In the genomic region with DNA sequence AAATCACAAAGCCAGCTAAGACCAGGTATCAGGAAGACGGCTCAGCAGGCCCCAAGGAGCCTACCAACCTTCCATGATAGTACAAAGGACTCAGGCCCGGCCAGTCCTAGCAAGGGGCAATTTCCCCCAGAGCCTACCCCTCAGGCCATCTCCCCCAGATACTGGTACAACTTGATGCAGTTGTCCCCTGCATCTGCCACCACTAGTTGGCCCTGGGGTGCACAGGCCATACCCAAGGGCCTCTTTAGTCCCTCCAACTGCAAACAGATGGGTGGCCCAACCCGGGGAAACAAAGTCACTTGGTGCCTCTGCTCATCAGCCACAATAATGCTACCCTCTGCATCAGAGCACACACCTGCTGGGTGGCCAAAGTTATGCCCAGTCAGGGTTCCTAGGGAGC, we compare ENCODE assay signal across 19 mouse cellular contexts. TPM values are rescaled to one million over a fixed set of nuclear protein-coding genes. Genes with fewer than 3 reads are reported as not detected.
DNase-seq lines count a peak whose midpoint lies in the region; ATAC-seq and TF ChIP-seq lines count a peak whose summit lies in the region.
"Had no signal": no experiment of that assay in that cellular context is flagged by ENCODE, and none has a peak within 500 bp of the region (broad histone marks: within the 10 kb centered on the region; RNA-seq: fewer than 3 reads in every experiment).

No protein-coding gene starts in this region.

- TF ChIP-seq POLR2A in MEL (IDR thresholded peaks at IDR 0.05; ENCODE audit: control insufficient read depth in 1 of 2, insufficient read depth in 1 of 2, low read depth in 1 of 2, low read length in 2 of 2, poor library complexity in 1 of 2), result no peak
- TF ChIP-seq POLR2A in thymus, adult 2 months (IDR thresholded peaks at IDR 0.05; ENCODE audit: control insufficient read depth, extremely low read depth, insufficient read depth, low read length, poor library complexity), result no peak

- TF ChIP-seq CTCF in G1E (IDR thresholded peaks at IDR 0.05; ENCODE audit: low read depth, low read length), result no peak
- peak in 2 of 3 experiments; percentile 7 to 17; a peak in 2 of 6 replicates for TF ChIP-seq CTCF in MEL (IDR thresholded peaks at IDR 0.05 in 2 of 3, conservative IDR thresholded peaks at IDR 0.05 in 1 of 3; ENCODE audit: control insufficient read depth in 1 of 3, insufficient read depth in 1 of 3, low read depth in 2 of 3, low read length in 3 of 3, poor library complexity in 1 of 3, severe bottlenecking in 1 of 3)
- no peak for TF ChIP-seq CTCF in thymus, adult 2 months (IDR thresholded peaks at IDR 0.05; ENCODE audit: borderline replicate concordance, control insufficient read depth, extremely low read depth, insufficient read depth, low read length, poor library complexity)

- no peak overlapping the region for H3K9ac ChIP-seq in kidney, embryonic 15.5 days
- H3K9ac ChIP-seq in kidney, embryonic 16.5 days (replicated peaks; ENCODE audit: low read length), result no peak overlapping the region
- peak overlapping the region; percentile 56 for H3K9ac ChIP-seq in MEL (ENCODE audit: control insufficient read depth, low read depth, low read length, poor library complexity, severe bottlenecking)
- H3K9ac ChIP-seq in liver, embryonic 12.5 days, result peak overlapping the region; percentile 99
- H3K9ac ChIP-seq: hindbrain, embryonic 13.5 days had no signal

- H3K9me3 ChIP-seq in kidney, embryonic 15.5 days (replicated peaks), result no peaks in the 10 kb centered on the region
- no peaks in the 10 kb centered on the region for H3K9me3 ChIP-seq in kidney, embryonic 16.5 days (ENCODE audit: low read length)
- H3K9me3 ChIP-seq in G1E (replicated peaks) (no peaks in the 10 kb centered on the region), MEL (replicated peaks; ENCODE audit: insufficient read depth, low read length) (no peaks in the 10 kb centered on the region)
- H3K9me3 ChIP-seq in liver, embryonic 12.5 days (replicated peaks), result no peaks in the 10 kb centered on the region
- H3K9me3 ChIP-seq: hindbrain, embryonic 13.5 days had no signal

- H3K79me2 ChIP-seq in MEL (ENCODE audit: control insufficient read depth, insufficient read depth, low read length, poor library complexity), result peaks cover 27% of the 10 kb centered on the region

- H3K4me2 ChIP-seq in kidney, embryonic 15.5 days, result no peak overlapping the region
- H3K4me2 ChIP-seq in kidney, embryonic 16.5 days (replicated peaks; ENCODE audit: low read depth, low read length), result no peak overlapping the region
- peak overlapping the region; percentile 81 for H3K4me2 ChIP-seq in liver, embryonic 12.5 days
- H3K4me2 ChIP-seq: hindbrain, embryonic 13.5 days had no signal

- TF ChIP-seq EP300 in MEL (IDR thresholded peaks at IDR 0.05; ENCODE audit: low read depth in 1 of 2, low read length in 2 of 2), result no peak

- H3K27me3 ChIP-seq in kidney, embryonic 15.5 days, result no peaks in the 10 kb centered on the region
- no peaks in the 10 kb centered on the region for H3K27me3 ChIP-seq in kidney, embryonic 16.5 days (ENCODE audit: insufficient read depth, low read length)
- H3K27me3 ChIP-seq in G1E (ENCODE audit: insufficient read depth, low read length) (no peaks in the 10 kb centered on the region), MEL (ENCODE audit: control insufficient read depth in 1 of 2, insufficient read depth in 2 of 2, low read length in 2 of 2) (no peaks in the 10 kb centered on the region)
- no peaks in the 10 kb centered on the region for H3K27me3 ChIP-seq in liver, embryonic 12.5 days (replicated peaks)
- H3K27me3 ChIP-seq in thymus, adult 2 months (ENCODE audit: control insufficient read depth, insufficient read depth, low read length), result no peaks in the 10 kb centered on the region

- no peak for DNase-seq in G1E (ENCODE audit: low spot score)
- no peak for DNase-seq in MEL (ENCODE audit: low read depth, low spot score)
- no peak for DNase-seq in ovary, postnatal 10 days (ENCODE audit: low spot score)
- no peak for DNase-seq in gastrocnemius, adult 8-10 months (ENCODE audit: low spot score in 2 of 2)
- DNase-seq in thymus, adult 2 months, result no peak
- DNase-seq: adrenal gland, adult 2 months; cerebellum, adult 11 months; gastrocnemius, postnatal 25 days; spleen, adult 18-20 months had no signal

- H3K4me1 ChIP-seq in kidney, embryonic 15.5 days, result peaks cover 41% of the 10 kb centered on the region
- H3K4me1 ChIP-seq in kidney, embryonic 16.5 days (ENCODE audit: insufficient read depth, low read length), result peaks cover 15% of the 10 kb centered on the region
- H3K4me1 ChIP-seq in G1E (ENCODE audit: insufficient read depth, low read depth, low read length) (peaks cover 83% of the 10 kb centered on the region), MEL (ENCODE audit: control insufficient read depth in 1 of 2, insufficient read depth in 2 of 2, low read length in 2 of 2) (peaks cover 10 to 30% of the 10 kb centered on the region in 2 experiments)
- peaks cover 80% of the 10 kb centered on the region for H3K4me1 ChIP-seq in liver, embryonic 12.5 days
- H3K4me1 ChIP-seq in thymus, adult 2 months (replicated peaks; ENCODE audit: control insufficient read depth, insufficient read depth, low read length), result peaks cover 7% of the 10 kb centered on the region

- peaks cover 10% of the 10 kb centered on the region; the same call in 1 of the 2 replicates for H3K36me3 ChIP-seq in kidney, embryonic 15.5 days
- H3K36me3 ChIP-seq in kidney, embryonic 16.5 days (ENCODE audit: insufficient read depth, low read length), result no peaks in the 10 kb centered on the region
- H3K36me3 ChIP-seq in G1E (replicated peaks) (peaks cover 24% of the 10 kb centered on the region), MEL (ENCODE audit: control insufficient read depth in 1 of 2, insufficient read depth in 2 of 2, low read length in 2 of 2) (peaks cover 0 to 17% of the 10 kb centered on the region in 2 experiments; a peak in 3 of 4 replicates)
- H3K36me3 ChIP-seq in liver, embryonic 12.5 days, result peaks cover 29% of the 10 kb centered on the region
- no peaks in the 10 kb centered on the region for H3K36me3 ChIP-seq in thymus, adult 2 months (ENCODE audit: control insufficient read depth, insufficient read depth, low read length)

- H3K4me3 ChIP-seq in kidney, embryonic 15.5 days (replicated peaks), result no peak overlapping the region
- no peak overlapping the region for H3K4me3 ChIP-seq in kidney, embryonic 16.5 days (ENCODE audit: low read length)
- H3K4me3 ChIP-seq in G1E (ENCODE audit: low read depth, low read length), result peak overlapping the region; percentile 90; the same call in 1 of the 2 replicates
- H3K4me3 ChIP-seq in MEL (ENCODE audit: control insufficient read depth in 1 of 2, insufficient read depth in 1 of 2, low read depth in 2 of 2, low read length in 2 of 2), result peak overlapping the region; percentile 0 to 78; a peak in 3 of 4 replicates
- peak overlapping the region; percentile 93 for H3K4me3 ChIP-seq in liver, embryonic 12.5 days
- H3K4me3 ChIP-seq in thymus, adult 2 months (ENCODE audit: control insufficient read depth, insufficient read depth, low read length), result no peak overlapping the region
- H3K4me3 ChIP-seq: hindbrain, embryonic 13.5 days had no signal

- H3K27ac ChIP-seq in kidney, embryonic 15.5 days, result peak overlapping the region; percentile 18; the same call in 1 of the 2 replicates
- no peak overlapping the region for H3K27ac ChIP-seq in kidney, embryonic 16.5 days (ENCODE audit: low read length)
- peak overlapping the region; percentile 95 for H3K27ac ChIP-seq in MEL (ENCODE audit: control insufficient read depth, low read depth, low read length)
- peak overlapping the region; percentile 99 for H3K27ac ChIP-seq in liver, embryonic 12.5 days
- H3K27ac ChIP-seq in thymus, adult 2 months (ENCODE audit: control insufficient read depth, insufficient read depth, low read length), result no peak overlapping the region
- H3K27ac ChIP-seq: hindbrain, embryonic 13.5 days; kidney, postnatal 0 days had no signal

- WGBS in kidney, embryonic 15.5 days, result 80% methylated on average over 3 of the region's 3 CpGs
- 85% methylated on average over 3 of the region's 3 CpGs for WGBS in kidney, embryonic 16.5 days
- 30% methylated on average over 3 of the region's 3 CpGs for WGBS in liver, embryonic 12.5 days (ENCODE audit: insufficient replicate concordance)
- 90% methylated on average over 3 of the region's 3 CpGs for WGBS in thymus, adult 2 months

- no peak for TF ChIP-seq RAD21 in MEL (IDR thresholded peaks at IDR 0.05; ENCODE audit: low read depth, low read length)

- no peak for ATAC-seq in kidney, embryonic 15.5 days (replicated peaks; ENCODE audit: low FRiP score)
- no peak for ATAC-seq in kidney, embryonic 16.5 days (ENCODE audit: low FRiP score, low TSS enrichment)
- no peak for ATAC-seq in G1E (ENCODE audit: extremely low read depth, insufficient number of reproducible peaks, low FRiP score, poor library complexity, severe bottlenecking)
- peak; percentile 25 for ATAC-seq in liver, embryonic 12.5 days

RNA-seq across cellular contexts. Expression of gene Pigq, which starts 1.5 kb away (rescaled TPM):
- polyA plus RNA-seq in kidney, embryonic 15.5 days (2015; fragmentation: Nextera tagmentation; extraction: Ambion mirVana), result 72.2 and 76.4 TPM in 2 replicates
- 85.8 and 95.9 TPM in 2 replicates for polyA plus RNA-seq in kidney, embryonic 16.5 days (2015; fragmentation: Nextera tagmentation; extraction: Ambion mirVana)
- total RNA-seq in G1E (2014; fragmentation: Nextera tagmentation) (116 and 431 TPM in 2 replicates), G1E (2017) (41.4 and 42.1 TPM in 2 replicates), MEL (2012; rRNA removed) (50.7 and 67.8 TPM in 2 replicates)
- polyA plus RNA-seq in G1E (2012) (81.8 and 136 TPM in 2 replicates), MEL (2012; ENCODE audit: insufficient read depth in 1 of 2, insufficient read length in 2 of 2, low read depth in 1 of 2, low replicate concordance in 2 of 2, missing spikeins in 1 of 2) (100 to 1,000 TPM; 193 to 825 TPM)
- polyA plus RNA-seq in liver, embryonic 12.5 days (2016; fragmentation: Nextera tagmentation; extraction: Ambion mirVana), result 161 and 171 TPM in 2 replicates
- total RNA-seq in gastrocnemius, adult 8-10 months (2022), result 10 to 100 TPM; 18.1 to 21.0 (median 18.8) TPM
- 133 and 134 TPM in 2 replicates for polyA plus RNA-seq in thymus, adult 2 months (2012; rRNA removed)

RNA-seq across cellular contexts. Expression of gene Nhlrc4, which starts 1.5 kb away (rescaled TPM):
- 1.5 TPM in 2 replicates for polyA plus RNA-seq in kidney, embryonic 15.5 days (2015; fragmentation: Nextera tagmentation; extraction: Ambion mirVana)
- polyA plus RNA-seq in kidney, embryonic 16.5 days (2015; fragmentation: Nextera tagmentation; extraction: Ambion mirVana), result 1.8 and 3.7 TPM in 2 replicates
- total RNA-seq in G1E (2014; fragmentation: Nextera tagmentation) (0.38 and 1.7 TPM in 2 replicates), G1E (2017) (0.33 TPM in 1 of 2 replicates, not detected in the other), MEL (2012; rRNA removed) (0.16 and 0.23 TPM in 2 replicates)
- polyA plus RNA-seq in G1E (2012) (1.1 and 2.7 TPM in 2 replicates), MEL (2012; ENCODE audit: insufficient read depth in 1 of 2, insufficient read length in 2 of 2, low read depth in 1 of 2, low replicate concordance in 2 of 2, missing spikeins in 1 of 2) (under 1 TPM in 1 of 2 experiments, not detected in 1; 0.19 TPM)
- 5.0 and 7.3 TPM in 2 replicates for polyA plus RNA-seq in liver, embryonic 12.5 days (2016; fragmentation: Nextera tagmentation; extraction: Ambion mirVana)
- total RNA-seq in gastrocnemius, adult 8-10 months (2022), result not detected
- polyA plus RNA-seq in thymus, adult 2 months (2012; rRNA removed), result 0.51 and 0.62 TPM in 2 replicates
- total RNA-seq: adrenal gland, adult 2 months; gastrocnemius, postnatal 25 days; megakaryocyte, adult 5-6 weeks had no signal
- polyA plus RNA-seq: adrenal gland, adult 2 months; embryonic facial prominence, embryonic 11.5 days; hindbrain, embryonic 13.5 days; intestine, embryonic 14.5 days had no signal

RNA-seq across cellular contexts. Expression of gene A930017K11Rik, which starts 9.1 kb away (rescaled TPM):
- 5.4 and 5.7 TPM in 2 replicates for polyA plus RNA-seq in kidney, embryonic 15.5 days (2015; fragmentation: Nextera tagmentation; extraction: Ambion mirVana)
- 8.1 and 9.5 TPM in 2 replicates for polyA plus RNA-seq in kidney, embryonic 16.5 days (2015; fragmentation: Nextera tagmentation; extraction: Ambion mirVana)
- total RNA-seq in G1E (2014; fragmentation: Nextera tagmentation) (not detected in 2 replicates), G1E (2017) (0.06 TPM in 1 of 2 replicates, not detected in the other), MEL (2012; rRNA removed) (not detected in 2 replicates)
- polyA plus RNA-seq in G1E (2012) (0.03 and 0.07 TPM in 2 replicates), MEL (2012; ENCODE audit: insufficient read depth in 1 of 2, insufficient read length in 2 of 2, low read depth in 1 of 2, low replicate concordance in 2 of 2, missing spikeins in 1 of 2) (not detected)
- polyA plus RNA-seq in liver, embryonic 12.5 days (2016; fragmentation: Nextera tagmentation; extraction: Ambion mirVana), result 0.36 and 0.49 TPM in 2 replicates
- total RNA-seq in gastrocnemius, adult 8-10 months (2022), result not detected
- 0.06 and 0.19 TPM in 2 replicates for polyA plus RNA-seq in thymus, adult 2 months (2012; rRNA removed)
- total RNA-seq: adrenal gland, adult 2 months; ES-E14; gastrocnemius, postnatal 25 days; megakaryocyte, adult 5-6 weeks had no signal
- polyA plus RNA-seq: neural tube, embryonic 11.5 days had no signal

RNA-seq across cellular contexts. Expression of gene Rab40c, which starts 23.7 kb away (rescaled TPM):
- polyA plus RNA-seq in kidney, embryonic 15.5 days (2015; fragmentation: Nextera tagmentation; extraction: Ambion mirVana), result 27.8 and 30.9 TPM in 2 replicates
- 33.5 and 33.7 TPM in 2 replicates for polyA plus RNA-seq in kidney, embryonic 16.5 days (2015; fragmentation: Nextera tagmentation; extraction: Ambion mirVana)
- total RNA-seq in G1E (2014; fragmentation: Nextera tagmentation) (9.1 and 10.8 TPM in 2 replicates), G1E (2017) (4.2 and 9.3 TPM in 2 replicates), MEL (2012; rRNA removed) (3.7 and 4.8 TPM in 2 replicates)
- polyA plus RNA-seq in G1E (2012) (12.4 and 13.5 TPM in 2 replicates), MEL (2012; ENCODE audit: insufficient read depth in 1 of 2, insufficient read length in 2 of 2, low read depth in 1 of 2, low replicate concordance in 2 of 2, missing spikeins in 1 of 2) (10 to 100 TPM in 1 of 2 experiments, not detected in 1; 23.2 TPM)
- polyA plus RNA-seq in liver, embryonic 12.5 days (2016; fragmentation: Nextera tagmentation; extraction: Ambion mirVana), result 9.9 and 11.8 TPM in 2 replicates
- total RNA-seq in gastrocnemius, adult 8-10 months (2022), result 10 to 100 TPM in 3 of 4 experiments, 1 to 10 TPM in 1; 7.9 to 13.3 (median 12.7) TPM
- 43.5 and 57.6 TPM in 2 replicates for polyA plus RNA-seq in thymus, adult 2 months (2012; rRNA removed)

RNA-seq across cellular contexts. Expression of gene Capn15, which starts 42.4 kb away (rescaled TPM):
- polyA plus RNA-seq in kidney, embryonic 15.5 days (2015; fragmentation: Nextera tagmentation; extraction: Ambion mirVana), result 22.7 and 31.6 TPM in 2 replicates
- polyA plus RNA-seq in kidney, embryonic 16.5 days (2015; fragmentation: Nextera tagmentation; extraction: Ambion mirVana), result 26.0 and 30.7 TPM in 2 replicates
- total RNA-seq in G1E (2014; fragmentation: Nextera tagmentation), result 14.6 and 17.3 TPM in 2 replicates
- total RNA-seq in G1E (2017), result 2.8 and 3.2 TPM in 2 replicates
- 41.6 and 47.8 TPM in 2 replicates for polyA plus RNA-seq in G1E (2012)
- 5.6 and 6.2 TPM in 2 replicates for total RNA-seq in MEL (2012; rRNA removed)
- 10 to 100 TPM in 1 of 2 experiments, not detected in 1; 16.2 TPM for polyA plus RNA-seq in MEL (2012; ENCODE audit: insufficient read depth in 1 of 2, insufficient read length in 2 of 2, low read depth in 1 of 2, low replicate concordance in 2 of 2, missing spikeins in 1 of 2)
- 20.4 and 21.3 TPM in 2 replicates for polyA plus RNA-seq in liver, embryonic 12.5 days (2016; fragmentation: Nextera tagmentation; extraction: Ambion mirVana)
- total RNA-seq in gastrocnemius, adult 8-10 months (2022), result 1 to 10 TPM; 2.9 to 5.0 (median 4.1) TPM
- 80.7 and 82.6 TPM in 2 replicates for polyA plus RNA-seq in thymus, adult 2 months (2012; rRNA removed)

Comparison
In these comparisons a context has a peak if more than half of its experiments do, and no peak if none do; other contexts are left out.
1. H3K27ac ChIP-seq: peak in kidney, embryonic 15.5 days (single experiment), MEL (single experiment) and liver, embryonic 12.5 days (single experiment); none in kidney, embryonic 16.5 days (single experiment) and thymus, adult 2 months (single experiment).
2. H3K4me3 ChIP-seq: peak in G1E (single experiment), MEL (2 of 2) and liver, embryonic 12.5 days (single experiment); none in kidney, embryonic 15.5 days (single experiment), kidney, embryonic 16.5 days (single experiment) and thymus, adult 2 months (single experiment).
3. H3K9ac ChIP-seq: peak in MEL (single experiment) and liver, embryonic 12.5 days (single experiment); none in kidney, embryonic 15.5 days (single experiment) and kidney, embryonic 16.5 days (single experiment).
4. CTCF ChIP-seq: peak in MEL (2 of 3); none in G1E (single experiment) and thymus, adult 2 months (single experiment).